Comparison of ENCODE assay signal across 10 mouse cellular contexts in genomic region chr2:18473361-18473771, GRCm38 (mm10).
DNase-seq lines count a peak whose midpoint lies in the region; ATAC-seq and TF ChIP-seq lines count a peak whose summit lies in the region.
"Had no signal": no experiment of that assay in that cellular context is flagged by ENCODE, and none has a peak within 500 bp of the region (broad histone marks: within the 10 kb centered on the region; RNA-seq: fewer than 3 reads in every experiment).

No protein-coding gene starts in this region.

- H3K36me3 ChIP-seq in CH12.LX (replicated peaks in 1 of 2; ENCODE audit: control insufficient read depth in 1 of 2, insufficient read depth in 1 of 2, low read length in 1 of 2): no peaks in the 10 kb centered on the region
- no peaks in the 10 kb centered on the region for H3K36me3 ChIP-seq in kidney, postnatal 0 days (ENCODE audit: insufficient read depth, low read length)
- H3K36me3 ChIP-seq: G1E had no signal

- TF ChIP-seq EP300 in CH12.LX (IDR thresholded peaks at IDR 0.05; ENCODE audit: low read length): no peak

- dilution Hi-C loops in CH12.LX (cut with MboI; ENCODE audit: extremely low pct_ligation_motif_present, extremely low pct_unique_long_range_greater_than_20kb, low sequenced_read_pairs): no loop called here

- DNase-seq in gastrocnemius, adult 18-20 months (ENCODE audit: low spot score): peak; percentile 10
- no peak for DNase-seq in gastrocnemius, postnatal 4 days (ENCODE audit: low spot score in 2 of 2)
- peak; percentile 19 for DNase-seq in CH12.LX (ENCODE audit: extremely low read depth)
- peak; percentile 4 to 10 for DNase-seq in frontal cortex, postnatal 14 days (ENCODE audit: low spot score in 2 of 2)
- DNase-seq in kidney, postnatal 0 days (ENCODE audit: low spot score): peak; percentile 82
- DNase-seq in mesoderm, embryonic 11.5 days (ENCODE audit: low read depth, low spot score): peak; percentile 6
- no peak for DNase-seq in ovary, postnatal 14 days (ENCODE audit: low spot score)

- in situ Hi-C loops in CH12.LX (cut with MboI; ENCODE audit: low pct_ligation_motif_present, low pct_unique_long_range_greater_than_20kb, low sequenced_read_pairs): no loop called here

- no peak overlapping the region for H3K4me3 ChIP-seq in CH12.LX (replicated peaks in 1 of 3; ENCODE audit: low read depth in 2 of 3, low read length in 2 of 3, poor library complexity in 1 of 3)
- no peak overlapping the region for H3K4me3 ChIP-seq in kidney, postnatal 0 days (replicated peaks; ENCODE audit: low read depth, low read length)
- H3K4me3 ChIP-seq: erythroblast, embryonic 14.5 days had no signal

- H3K27ac ChIP-seq in CH12.LX (ENCODE audit: insufficient read depth, low read depth): no peak overlapping the region
- peak overlapping the region; percentile 21; the same call in 1 of the 2 replicates for H3K27ac ChIP-seq in kidney, postnatal 0 days

- peaks cover 0 to 4% of the 10 kb centered on the region in 2 experiments; a peak in 1 of 4 replicates for H3K4me1 ChIP-seq in CH12.LX (ENCODE audit: control insufficient read depth in 1 of 2, insufficient read depth in 2 of 2)
- H3K4me1 ChIP-seq in kidney, postnatal 0 days (replicated peaks; ENCODE audit: insufficient read depth, low read length): no peaks in the 10 kb centered on the region

- no peak; the same call in 1 of the 2 replicates for ATAC-seq in kidney, postnatal 0 days (replicated peaks; ENCODE audit: low FRiP score, low read depth)
- ATAC-seq in granulocyte monocyte progenitor cell, adult 5-6 weeks (replicated peaks; ENCODE audit: poor library complexity, severe bottlenecking): no peak

- no peak for TF ChIP-seq CTCF in CH12.LX (conservative IDR thresholded peaks at IDR 0.05 in 1 of 2, IDR thresholded peaks at IDR 0.05 in 1 of 2; ENCODE audit: low read depth in 2 of 2, low read length in 2 of 2)
- no peak for TF ChIP-seq CTCF in kidney, postnatal 0 days (IDR thresholded peaks at IDR 0.05; ENCODE audit: low read depth)

- 37% methylated on average over 3 of the region's 3 CpGs for WGBS in kidney, postnatal 0 days

- no peak for TF ChIP-seq RAD21 in CH12.LX (IDR thresholded peaks at IDR 0.05; ENCODE audit: low read depth, low read length)

- H3K27me3 ChIP-seq in CH12.LX (replicated peaks): no peaks in the 10 kb centered on the region
- no peaks in the 10 kb centered on the region for H3K27me3 ChIP-seq in kidney, postnatal 0 days (ENCODE audit: insufficient read depth, low read length)

- no peak overlapping the region for H3K9ac ChIP-seq in CH12.LX (ENCODE audit: insufficient read depth, low read depth)
- no peak overlapping the region for H3K9ac ChIP-seq in kidney, postnatal 0 days (ENCODE audit: low read depth, low read length)

- no peak overlapping the region for H3K4me2 ChIP-seq in CH12.LX (ENCODE audit: insufficient read depth, low read depth, poor library complexity, severe bottlenecking)
- no peak overlapping the region for H3K4me2 ChIP-seq in kidney, postnatal 0 days (ENCODE audit: low read length)

- no peaks in the 10 kb centered on the region for H3K79me2 ChIP-seq in CH12.LX (replicated peaks; ENCODE audit: control insufficient read depth, extremely low read depth, insufficient read depth, poor library complexity, severe bottlenecking)

- peaks cover 14% of the 10 kb centered on the region for H3K9me3 ChIP-seq in CH12.LX (replicated peaks; ENCODE audit: low read length)
- no peaks in the 10 kb centered on the region for H3K9me3 ChIP-seq in kidney, postnatal 0 days (replicated peaks; ENCODE audit: low read length)
- H3K9me3 ChIP-seq: G1E had no signal

- no peak for TF ChIP-seq POLR2A in CH12.LX (IDR thresholded peaks at IDR 0.05; ENCODE audit: low read depth, low read length)

TF ChIP-seq in CH12.LX, 34 proteins besides CTCF, POLR2A, EP300 and RAD21:
- TF ChIP-seq USF2 (conservative IDR thresholded peaks at IDR 0.05; ENCODE audit: low read depth, low read length): no peak
- TF ChIP-seq MEF2A (IDR thresholded peaks at IDR 0.05; ENCODE audit: borderline replicate concordance, low read depth, low read length): no peak
- peak; percentile 40 for TF ChIP-seq BHLHE40 (IDR thresholded peaks at IDR 0.05; ENCODE audit: low read depth, low read length)
- no peak for TF ChIP-seq NRF1 (IDR thresholded peaks at IDR 0.05; ENCODE audit: low read depth, low read length)
- TF ChIP-seq IRF4 (IDR thresholded peaks at IDR 0.05; ENCODE audit: low read depth, low read length): no peak

Comparison
In these comparisons a context has a peak if more than half of its experiments do, and no peak if none do; other contexts are left out.
1. DNase-seq: peak in gastrocnemius, adult 18-20 months (single experiment), CH12.LX (single experiment), frontal cortex, postnatal 14 days (2 of 2), kidney, postnatal 0 days (single experiment) and mesoderm, embryonic 11.5 days (single experiment); none in gastrocnemius, postnatal 4 days (0 of 2) and ovary, postnatal 14 days (single experiment).